Mouse (Mus musculus) small intestine, adult 2 months (tissue): ENCODE data around the gene Rpusd1. TPM values are rescaled to one million over a fixed set of nuclear protein-coding genes. Genes with fewer than 3 reads are reported as not detected.
A peak's percentile ranks its signal among the peaks of the same experiment; 100 is the strongest.

Source experiments
- H3K27ac ChIP-seq: fragments of 200-500 bp; 2 replicates; pipeline ENCODE4 v1.5.1; 2012; ENCODE audit warnings: low read depth, low read length, control low read depth, inconsistent platforms; ENCODE audit not compliant: insufficient read depth
- H3K27me3 ChIP-seq: fragments of 200-500 bp; 2 replicates; pipeline ENCODE4 v1.6.1; 2012; ENCODE audit warnings: mild to moderate bottlenecking, moderate library complexity, low read length, inconsistent platforms; ENCODE audit not compliant: control insufficient read depth, insufficient read depth
- H3K36me3 ChIP-seq: fragments of 200-500 bp; 2 replicates; pipeline ENCODE4 v1.6.1; 2012; ENCODE audit warnings: mild to moderate bottlenecking, low read length, control low read depth, inconsistent platforms; ENCODE audit not compliant: control insufficient read depth, insufficient read depth
- H3K4me1 ChIP-seq: fragments of 200-500 bp; 2 replicates; pipeline ENCODE4 v1.6.1; 2012; ENCODE audit warnings: low read length, inconsistent platforms, mixed read lengths; ENCODE audit not compliant: control insufficient read depth, insufficient read depth, insufficient read length
- H3K4me3 ChIP-seq: fragments of 200-500 bp; 2 replicates; pipeline ENCODE4 v1.5.1; 2012; ENCODE audit warnings: low read depth, mild to moderate bottlenecking, control low read depth, inconsistent platforms, low read length, moderate library complexity
- CTCF ChIP-seq: fragments of 200-500 bp; IDR thresholded peaks from 2 replicates; pipeline ENCODE4 v1.5.1; 2012; ENCODE audit warnings: low read depth, mild to moderate bottlenecking, control low read depth, inconsistent platforms, low read length, moderate library complexity, mixed read lengths; ENCODE audit not compliant: insufficient replicate concordance, insufficient read length; ENCODE audit errors: extremely low read depth
- POLR2A ChIP-seq: fragments of 200-500 bp; IDR thresholded peaks from 2 replicates; pipeline ENCODE4 v1.6.1; 2012; ENCODE audit warnings: low read depth, mild to moderate bottlenecking, control low read depth, inconsistent platforms, low read length, moderate library complexity
- WGBS: fragments of 180-500 bp; shearing (Covaris S2); methylation state at CpG from one replicate; pipeline ENCODE4 v1.1.7; 2018; 5-methylcytosine and 5-hydroxymethylcytosine counted together
- polyA plus RNA-seq: library from polyadenylated mRNA; depleted of rRNA; stranded (reverse); fragments of >200 nt; gene quantifications from 2 replicates; pipeline ENCODE4 v1.2.3, GENCODE M21; 2012

The Rpusd1 gene
- polyA plus RNA-seq, 1 experiment: 23.0 TPM

DNA sequence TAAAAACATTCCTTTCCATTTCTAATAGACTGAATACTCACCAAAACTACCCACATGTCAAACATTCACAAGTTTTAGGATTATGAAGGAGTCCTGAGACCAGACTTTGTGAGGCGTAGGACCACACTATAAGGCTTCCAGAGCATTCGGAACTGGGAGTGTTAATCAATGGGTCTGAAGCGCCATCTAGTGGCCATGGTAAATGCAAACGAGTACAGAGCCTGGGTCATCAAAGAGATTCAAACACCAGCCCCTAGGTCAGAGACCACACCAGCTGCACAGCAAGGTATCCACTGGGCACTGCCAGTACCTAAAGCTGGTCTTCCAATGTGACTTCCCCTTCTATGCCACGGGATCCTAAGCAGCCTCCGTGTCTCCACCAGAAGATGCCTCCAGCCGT, 29.0 kb upstream of the Rpusd1 start:
- Histone ChIP-seq H3K27me3 (no peaks in the 10 kb centered on the region), H3K36me3 (no peaks in the 10 kb centered on the region), H3K4me1 (no peaks in the 10 kb centered on the region), H3K27ac (no peak overlapping the region), H3K4me3 (no peak overlapping the region)
- TF ChIP-seq CTCF (peak; percentile 60; the same call in 1 of the 2 replicates), POLR2A (no peak)
- WGBS: 9% methylated on average over 7 of the region's 7 CpGs

DNA sequence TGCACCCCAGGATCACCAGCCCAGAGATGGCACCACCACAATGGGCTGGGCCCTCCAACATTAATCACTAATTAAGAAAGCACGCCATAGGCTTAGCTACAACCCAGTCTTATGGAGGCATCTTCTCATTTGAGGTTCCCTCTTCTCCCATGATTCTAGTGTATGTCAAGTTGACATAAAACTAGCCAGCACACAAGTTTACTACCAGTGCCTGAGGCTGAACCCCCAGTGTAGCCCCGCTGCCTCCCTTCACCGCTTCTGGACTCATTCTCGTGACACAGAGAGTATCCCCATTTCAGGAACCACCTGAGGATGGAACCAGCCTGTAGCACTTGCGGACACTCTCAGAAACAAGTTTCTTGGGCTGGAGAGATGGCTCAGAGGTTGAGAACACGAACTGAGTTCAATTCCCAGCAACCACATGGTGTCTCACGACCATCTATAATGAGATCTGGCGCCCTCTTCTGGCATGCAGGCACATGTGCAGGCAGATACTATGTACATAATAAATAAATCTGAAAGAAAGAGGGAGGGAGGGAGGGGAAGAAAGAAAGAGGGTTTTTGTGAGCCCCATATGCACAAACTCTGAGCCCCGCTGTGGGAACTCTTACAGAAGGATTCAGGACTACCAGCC, 26.5 kb upstream of the Rpusd1 start:
- Histone ChIP-seq H3K27ac (no peak overlapping the region), H3K27me3 (no peaks in the 10 kb centered on the region), H3K4me1 (no peaks in the 10 kb centered on the region), H3K36me3 (no peaks in the 10 kb centered on the region), H3K4me3 (no peak overlapping the region)
- WGBS: 56% methylated on average over 9 of the region's 9 CpGs
- no peak for TF ChIP-seq CTCF
- TF ChIP-seq POLR2A: no peak

DNA sequence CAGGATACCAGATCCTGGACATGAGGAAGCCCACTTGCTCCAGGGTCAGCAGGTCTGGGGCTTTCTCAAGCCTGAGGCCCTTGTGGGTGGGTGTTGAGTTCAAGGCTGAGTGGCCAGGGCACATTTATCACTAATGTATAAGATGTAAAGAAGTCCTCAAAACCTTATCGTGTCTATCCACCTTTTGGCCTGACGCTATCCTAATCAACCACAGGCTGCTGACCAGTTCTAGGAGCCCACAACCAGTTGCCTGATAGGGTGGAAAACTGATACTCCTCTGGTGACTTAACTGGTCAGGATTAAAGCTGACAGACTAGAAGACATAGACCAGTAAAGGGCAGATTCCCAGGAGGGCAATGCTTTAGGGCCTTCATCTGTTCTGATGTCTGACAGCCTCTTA, 17.5 kb upstream of the Rpusd1 start:
- TF ChIP-seq POLR2A: no peak
- TF ChIP-seq CTCF: no peak
- H3K27me3 ChIP-seq: no peaks in the 10 kb centered on the region; the same call in 1 of the 2 replicates
- 92% methylated on average over 2 of the region's 2 CpGs for WGBS
- no peak overlapping the region for H3K27ac ChIP-seq
- no peaks in the 10 kb centered on the region for H3K36me3 ChIP-seq
- no peaks in the 10 kb centered on the region for H3K4me1 ChIP-seq
- H3K4me3 ChIP-seq: no peak overlapping the region

DNA sequence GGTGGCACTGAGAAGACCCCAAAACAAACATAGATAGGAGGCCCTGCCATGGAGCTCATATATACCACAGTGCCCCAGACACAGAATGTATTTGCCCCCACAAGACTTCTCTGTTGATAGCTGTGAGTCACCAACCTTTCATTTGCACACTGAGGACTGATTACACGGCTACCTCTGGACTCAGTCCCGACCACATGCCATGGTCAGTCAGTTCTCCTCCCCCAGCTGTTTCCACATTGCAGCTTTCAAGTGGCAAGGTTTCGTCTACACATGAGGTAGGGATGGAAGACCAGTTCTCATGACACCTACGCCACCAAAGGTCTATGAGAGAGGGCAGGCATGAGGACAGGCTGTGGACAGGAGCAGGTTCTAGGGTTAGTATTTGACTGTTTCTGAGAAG, 16.3 kb upstream of the Rpusd1 start:
- Histone ChIP-seq H3K4me1 (no peaks in the 10 kb centered on the region), H3K27me3 (peaks cover 1% of the 10 kb centered on the region; the same call in 1 of the 2 replicates), H3K36me3 (no peaks in the 10 kb centered on the region), H3K27ac (no peak overlapping the region), H3K4me3 (no peak overlapping the region)
- whole genome bisulfite sequencing: 62% methylated on average over 4 of the region's 4 CpGs
- TF ChIP-seq CTCF (no peak), POLR2A (no peak)

DNA sequence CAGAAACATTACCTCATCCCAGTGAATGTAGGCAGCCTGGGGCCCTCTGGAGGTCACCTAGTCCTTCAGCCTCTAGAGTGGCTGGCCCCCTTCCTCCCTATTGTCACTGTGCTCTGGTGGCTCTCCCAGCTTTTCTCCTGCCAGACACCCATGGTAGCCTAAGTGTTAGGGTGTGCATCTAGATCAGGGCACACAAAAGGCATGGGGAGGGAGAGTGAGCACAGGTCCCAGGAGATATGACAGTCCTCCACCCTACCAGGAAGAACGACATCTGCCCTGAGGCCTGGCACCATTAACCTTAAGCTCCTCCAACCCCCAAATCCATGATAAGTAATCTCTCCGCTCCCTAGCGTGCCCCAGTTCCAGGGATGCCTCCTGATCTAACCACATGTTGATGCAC, 11.8 kb upstream of the Rpusd1 start:
- TF ChIP-seq CTCF (no peak), POLR2A (no peak)
- WGBS: 45% methylated on average over 3 of the region's 3 CpGs
- Histone ChIP-seq H3K36me3 (no peaks in the 10 kb centered on the region), H3K27ac (no peak overlapping the region), H3K27me3 (peaks cover 6% of the 10 kb centered on the region; the same call in 1 of the 2 replicates), H3K4me3 (no peak overlapping the region), H3K4me1 (peaks cover 6% of the 10 kb centered on the region; the same call in 1 of the 2 replicates)

- WGBS: 9% methylated on average over 6 of the region's 6 CpGs
- peaks cover 6% of the 10 kb centered on the region; the same call in 1 of the 2 replicates for H3K27me3 ChIP-seq
- no peak overlapping the region for H3K4me3 ChIP-seq
- H3K27ac ChIP-seq: no peak overlapping the region
- TF ChIP-seq CTCF (no peak), POLR2A (no peak)
- peaks cover 6% of the 10 kb centered on the region; the same call in 1 of the 2 replicates for H3K4me1 ChIP-seq
- H3K36me3 ChIP-seq: no peaks in the 10 kb centered on the region
Measured at GRCm38 (mm10) chr17:25716130-25716529, 11.3 kb upstream of the Rpusd1 start.

DNA sequence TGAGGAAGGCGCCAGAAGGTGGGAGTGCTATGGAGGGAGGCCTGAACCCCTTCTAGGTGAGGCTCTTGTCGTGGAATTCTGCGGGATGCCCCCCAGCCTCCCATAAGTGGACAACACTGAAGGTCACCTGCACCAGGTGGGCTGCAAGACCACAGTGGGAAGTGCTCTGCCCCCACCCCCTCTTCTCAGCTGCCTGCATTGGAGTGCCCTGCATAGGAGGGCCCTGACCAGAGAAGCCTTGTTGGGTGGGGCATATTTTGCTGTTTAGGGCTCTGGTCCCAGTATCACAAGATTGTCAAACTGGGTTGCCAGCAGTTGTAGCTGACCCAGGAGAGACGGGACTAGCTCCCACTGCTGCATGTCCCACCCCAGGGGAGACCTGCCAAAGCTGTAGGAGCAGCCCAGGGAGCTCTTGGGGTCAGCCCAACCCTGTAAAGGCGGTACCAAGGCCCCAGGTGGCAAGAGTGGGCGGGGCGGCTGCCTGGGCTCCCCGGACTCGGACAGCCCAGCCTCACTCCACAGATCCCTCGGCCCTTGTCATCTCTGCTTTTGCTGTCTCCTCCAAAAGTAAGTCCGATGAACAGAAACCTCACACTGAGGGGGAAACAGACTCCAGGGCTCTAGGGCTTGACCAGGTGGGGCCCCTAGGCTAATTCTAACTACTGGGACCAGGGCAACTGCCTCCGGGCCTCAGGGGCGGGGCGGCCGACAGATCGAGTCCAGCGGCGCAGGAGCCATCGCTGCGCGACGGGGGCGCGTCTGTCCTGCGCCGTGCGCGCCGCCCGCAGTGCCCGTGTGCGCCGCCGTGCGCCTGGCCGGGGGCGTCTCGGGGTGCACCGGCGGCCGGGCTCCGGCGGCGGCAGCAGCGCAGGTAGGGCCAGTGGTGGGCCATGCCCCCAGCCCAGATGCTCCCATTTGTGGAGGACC, 10.5 kb upstream of the Rpusd1 start, which contains the start of gene Gng13:
Gene Gng13 (plus strand): TSS at position 461 of the 927 bp plus-strand sequence.
- Histone ChIP-seq H3K27ac (no peak within 1 kb of the TSS), H3K27me3 (peaks cover 6% of the 10 kb centered on the region; the same call in 1 of the 2 replicates), H3K4me1 (peaks cover 6% of the 10 kb centered on the region; the same call in 1 of the 2 replicates), H3K36me3 (no peaks in the 10 kb centered on the region), H3K4me3 (peak within 1 kb of the TSS; percentile 21)
- no peak for TF ChIP-seq CTCF
- TF ChIP-seq POLR2A: no peak
- WGBS: 2% methylated on average over 45 of the region's 45 CpGs
